Mouse (Mus musculus): Measurements from ENCODE around the gene Aplp2.

DNA sequence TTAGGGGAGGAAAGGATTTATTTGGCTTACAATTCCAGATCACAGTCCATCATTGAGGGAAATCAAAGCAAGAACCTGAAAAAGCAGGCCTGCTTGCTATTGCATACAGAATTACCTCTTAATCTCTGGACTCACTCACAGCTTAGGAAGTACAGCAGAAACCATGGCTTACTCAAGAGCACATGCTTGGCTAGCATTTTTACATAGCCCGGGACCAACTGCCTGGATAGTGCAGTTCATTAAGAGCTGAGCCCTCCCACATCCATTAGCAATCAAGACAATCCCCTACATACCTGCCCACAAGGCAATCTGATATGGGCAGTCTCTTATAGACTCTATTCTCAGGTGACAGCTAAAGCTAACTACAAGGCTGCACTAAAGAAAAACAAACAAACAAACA is 16.0 kb downstream of the Aplp2 start:
- TF ChIP-seq POLR2A (IDR thresholded peaks at IDR 0.05; ENCODE audit: low read depth, low read length) (no peak), CTCF (IDR thresholded peaks at IDR 0.05; ENCODE audit: extremely low read depth, insufficient read depth, insufficient read length, insufficient replicate concordance) (no peak)

Data from spleen, adult 2 months (tissue).